Mouse (Mus musculus): Measurements from ENCODE around the gene Npas1. TPM values are rescaled to one million over a fixed set of nuclear protein-coding genes. Genes with fewer than 3 reads are reported as not detected.

The Npas1 gene
- polyA plus RNA-seq, 1 experiment, result not detected

DNA sequence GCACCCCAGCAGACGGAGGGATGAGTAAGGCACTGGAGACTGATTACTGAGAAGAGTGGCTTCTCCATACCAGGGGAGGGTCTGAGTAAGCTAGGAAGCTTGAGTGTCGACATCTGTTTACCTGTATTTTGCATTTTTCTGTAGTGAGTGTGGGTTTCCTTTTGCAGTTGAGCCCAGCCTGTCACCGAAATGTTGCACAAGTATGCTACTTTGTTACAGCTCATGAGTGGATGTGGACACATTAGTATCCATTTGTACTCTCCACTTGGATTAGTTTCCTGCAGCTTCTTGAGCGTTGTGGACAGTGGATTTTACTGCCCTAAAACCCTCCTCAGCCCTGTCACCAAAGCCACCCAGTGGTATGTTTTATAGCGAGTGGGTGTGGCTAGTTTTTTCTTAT lies 58.8 kb downstream of the Npas1 start:
- WGBS, result 88% methylated on average over 5 of the region's 5 CpGs

DNA sequence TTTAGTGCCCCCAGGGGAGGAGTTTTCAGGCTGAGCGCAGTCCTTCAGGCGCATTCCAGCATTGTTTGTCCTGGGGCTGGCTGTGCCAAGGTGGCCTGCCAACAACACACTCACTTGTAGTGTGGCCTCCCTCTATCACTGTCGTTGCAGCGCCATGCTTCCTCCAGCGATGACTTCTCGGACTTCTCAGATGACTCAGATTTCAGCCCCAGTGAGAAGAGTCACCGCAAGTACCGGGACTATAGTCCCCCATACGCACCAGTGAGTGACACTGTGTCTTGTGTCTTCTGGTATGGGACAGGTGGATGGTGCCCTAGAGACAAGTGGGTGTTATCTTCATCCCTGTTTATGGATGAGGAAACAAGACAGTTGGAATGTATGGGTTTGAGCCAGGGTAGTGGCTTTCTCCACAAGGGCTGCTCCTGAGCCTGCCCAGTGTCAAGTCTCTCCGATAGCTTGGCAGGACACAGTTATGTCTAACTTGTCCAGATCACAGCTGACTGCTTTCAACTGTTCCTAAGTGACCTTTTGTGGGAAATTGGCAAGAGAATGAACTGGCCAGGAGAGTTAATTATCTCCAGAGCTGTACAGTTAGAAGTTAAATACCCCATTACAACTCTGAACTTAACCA lies 60.3 kb downstream of the Npas1 start:
- TF ChIP-seq CTCF (IDR thresholded peaks at IDR 0.05; ENCODE audit: insufficient read depth, low read depth, low read length) (no peak), POLR2A (IDR thresholded peaks at IDR 0.05; ENCODE audit: insufficient read depth, low read depth, low read length) (no peak)
- Histone ChIP-seq H3K4me1 (ENCODE audit: control insufficient read depth, insufficient read depth, low read length) (peaks cover 8% of the 10 kb centered on the region), H3K4me3 (ENCODE audit: insufficient read depth, low read depth, low read length) (no peak overlapping the region), H3K27ac (ENCODE audit: insufficient read depth, low read depth, low read length) (no peak overlapping the region)
- 69% methylated on average over 10 of the region's 10 CpGs for WGBS

More for the DNA sequence above, 58.8 kb downstream of the Npas1 start:
- H3K27ac ChIP-seq (ENCODE audit: insufficient read depth, low read depth, low read length), result no peak overlapping the region
- no peak for TF ChIP-seq POLR2A (IDR thresholded peaks at IDR 0.05; ENCODE audit: insufficient read depth, low read depth, low read length)
- TF ChIP-seq CTCF (IDR thresholded peaks at IDR 0.05; ENCODE audit: insufficient read depth, low read depth, low read length), result no peak
- H3K4me3 ChIP-seq (ENCODE audit: insufficient read depth, low read depth, low read length), result no peak overlapping the region
- peaks cover 4% of the 10 kb centered on the region for H3K4me1 ChIP-seq (ENCODE audit: control insufficient read depth, insufficient read depth, low read length)

DNA sequence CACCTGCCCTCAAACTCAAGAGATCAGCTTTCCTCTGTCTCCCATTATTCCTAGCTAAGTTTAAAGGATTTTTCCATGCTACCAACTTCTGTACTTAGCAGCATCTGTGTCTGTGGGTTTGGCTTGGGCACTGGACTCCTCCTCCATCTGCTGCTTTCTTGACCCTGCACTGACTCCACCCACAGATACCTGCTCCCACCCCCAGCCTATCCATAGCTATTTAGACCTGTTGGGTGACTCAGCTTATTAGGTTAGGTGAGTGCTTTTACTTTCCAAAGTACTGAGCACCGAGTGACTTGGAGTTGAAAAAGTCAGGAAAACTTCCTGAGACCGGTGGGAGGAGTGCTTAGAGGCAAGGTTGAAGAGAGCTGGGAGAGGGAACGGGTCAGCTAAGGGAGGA lies 62.1 kb downstream of the Npas1 start:
- Histone ChIP-seq H3K27ac (ENCODE audit: insufficient read depth, low read depth, low read length) (no peak overlapping the region), H3K4me3 (ENCODE audit: insufficient read depth, low read depth, low read length) (no peak overlapping the region), H3K4me1 (ENCODE audit: control insufficient read depth, insufficient read depth, low read length) (peaks cover 10% of the 10 kb centered on the region)
- WGBS, result 89% methylated on average over 3 of the region's 3 CpGs
- TF ChIP-seq CTCF (IDR thresholded peaks at IDR 0.05; ENCODE audit: insufficient read depth, low read depth, low read length) (no peak), POLR2A (IDR thresholded peaks at IDR 0.05; ENCODE audit: insufficient read depth, low read depth, low read length) (no peak)

DNA sequence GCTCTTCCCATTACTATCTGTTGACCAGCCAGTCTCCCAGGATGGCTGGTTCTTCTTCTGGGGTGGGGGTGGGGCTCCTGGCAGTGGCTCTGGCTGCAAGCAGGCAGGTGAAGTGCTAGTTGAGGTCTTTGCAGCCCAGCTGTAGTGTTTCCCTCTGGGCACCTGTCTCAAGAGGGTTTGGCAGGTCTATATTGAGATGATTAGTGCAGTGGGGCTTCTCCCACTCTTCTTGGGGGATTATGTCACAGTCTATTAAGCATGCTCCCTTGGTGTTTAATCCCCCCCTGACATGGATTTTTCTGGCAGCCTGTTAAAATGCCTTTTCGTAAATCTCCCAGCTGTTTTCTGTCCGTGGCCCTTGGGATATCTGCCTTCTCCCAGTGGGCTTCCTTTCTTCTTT lies 64.6 kb downstream of the Npas1 start:
- 71% methylated on average over 2 of the region's 2 CpGs for WGBS
- Histone ChIP-seq H3K27ac (ENCODE audit: insufficient read depth, low read depth, low read length) (no peak overlapping the region), H3K4me1 (ENCODE audit: control insufficient read depth, insufficient read depth, low read length) (peaks cover 10% of the 10 kb centered on the region), H3K4me3 (ENCODE audit: insufficient read depth, low read depth, low read length) (no peak overlapping the region)
- no peak for TF ChIP-seq CTCF (IDR thresholded peaks at IDR 0.05; ENCODE audit: insufficient read depth, low read depth, low read length)
- no peak for TF ChIP-seq POLR2A (IDR thresholded peaks at IDR 0.05; ENCODE audit: insufficient read depth, low read depth, low read length)

DNA sequence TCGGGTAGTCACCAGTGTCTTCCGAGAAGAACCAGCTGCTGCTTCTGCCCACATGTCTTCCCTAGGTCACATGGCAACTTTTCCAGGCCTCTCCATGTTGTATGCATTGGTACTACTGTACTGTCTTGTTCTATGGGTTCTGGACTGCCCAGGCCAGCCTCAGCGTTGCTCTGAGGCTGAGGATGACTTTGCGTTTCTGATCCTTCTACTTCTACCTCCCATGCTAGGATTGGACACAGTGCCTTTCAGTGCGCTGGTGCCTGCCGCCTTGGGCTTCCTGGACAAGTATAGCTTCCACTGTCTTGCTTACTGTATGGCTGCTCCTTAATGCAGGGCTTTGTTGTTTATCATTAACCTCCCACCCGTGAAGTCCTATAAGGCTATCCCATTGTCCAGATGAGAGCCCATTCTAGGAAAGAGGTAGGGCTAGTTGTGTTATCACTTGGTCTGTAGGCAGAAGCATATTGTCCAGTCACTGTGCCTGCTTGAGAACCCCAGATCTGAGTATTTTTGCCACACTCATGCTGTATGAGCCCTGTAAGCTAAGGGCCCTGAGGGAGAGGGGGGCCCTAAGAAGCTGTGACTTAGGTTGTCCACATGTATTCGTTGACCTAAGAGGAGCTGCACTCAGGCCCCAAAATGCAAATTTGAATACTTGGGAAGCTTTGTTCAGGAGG lies 65.2 kb downstream of the Npas1 start:
- WGBS, result 82% methylated on average over 8 of the region's 8 CpGs
- Histone ChIP-seq H3K4me1 (ENCODE audit: control insufficient read depth, insufficient read depth, low read length) (peaks cover 10% of the 10 kb centered on the region), H3K27ac (ENCODE audit: insufficient read depth, low read depth, low read length) (no peak overlapping the region), H3K4me3 (ENCODE audit: insufficient read depth, low read depth, low read length) (no peak overlapping the region)
- TF ChIP-seq CTCF (IDR thresholded peaks at IDR 0.05; ENCODE audit: insufficient read depth, low read depth, low read length) (no peak), POLR2A (IDR thresholded peaks at IDR 0.05; ENCODE audit: insufficient read depth, low read depth, low read length) (no peak)

DNA sequence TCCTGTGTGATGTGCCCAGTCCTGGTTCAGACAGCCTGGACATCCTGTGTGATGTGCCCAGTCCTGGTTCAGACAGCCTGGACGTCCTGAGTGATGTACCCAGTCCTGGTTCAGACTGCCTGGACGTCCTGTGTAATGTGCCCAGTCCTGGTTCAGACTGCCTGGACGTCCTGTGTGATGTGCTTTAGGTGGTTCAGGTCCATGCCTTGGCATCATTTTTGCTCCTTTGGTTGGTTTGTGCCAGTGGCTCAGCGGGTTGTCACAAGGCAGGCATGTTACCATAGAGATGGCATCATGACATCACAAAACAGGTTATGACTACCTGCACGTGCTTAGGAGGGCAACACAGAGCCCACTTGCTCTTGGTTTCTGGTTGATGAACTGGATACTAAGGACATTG lies 66.4 kb downstream of the Npas1 start:
- no peak overlapping the region for H3K27ac ChIP-seq (ENCODE audit: insufficient read depth, low read depth, low read length)
- no peak for TF ChIP-seq POLR2A (IDR thresholded peaks at IDR 0.05; ENCODE audit: insufficient read depth, low read depth, low read length)
- H3K4me3 ChIP-seq (ENCODE audit: insufficient read depth, low read depth, low read length), result no peak overlapping the region
- WGBS, result 90% methylated on average over 5 of the region's 5 CpGs
- H3K4me1 ChIP-seq (ENCODE audit: control insufficient read depth, insufficient read depth, low read length), result peaks cover 8% of the 10 kb centered on the region

DNA sequence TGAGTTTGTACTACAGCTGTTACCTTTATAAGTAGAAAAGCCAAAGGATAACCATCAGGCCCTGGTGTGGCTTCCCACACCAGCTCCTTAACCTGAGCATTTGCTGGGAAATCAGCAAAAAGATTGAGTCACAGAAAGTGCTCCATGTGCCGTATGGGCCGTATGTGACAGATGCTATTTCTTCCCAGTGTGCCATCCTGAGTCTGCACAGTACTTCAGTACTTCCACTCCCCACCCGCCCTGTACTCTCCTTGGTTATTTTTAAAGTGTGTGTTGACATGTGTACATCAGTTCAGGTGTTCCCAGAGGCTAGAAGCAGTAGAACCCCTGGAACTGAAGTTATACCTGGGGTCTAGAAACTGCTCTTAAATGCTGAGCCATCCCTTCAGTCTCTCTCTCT lies 70.5 kb downstream of the Npas1 start:
- Histone ChIP-seq H3K27ac (ENCODE audit: insufficient read depth, low read depth, low read length) (no peak overlapping the region), H3K4me3 (ENCODE audit: insufficient read depth, low read depth, low read length) (no peak overlapping the region), H3K4me1 (ENCODE audit: control insufficient read depth, insufficient read depth, low read length) (peaks cover 20% of the 10 kb centered on the region)
- 87% methylated on average over 3 of the region's 3 CpGs for WGBS
- TF ChIP-seq CTCF (IDR thresholded peaks at IDR 0.05; ENCODE audit: insufficient read depth, low read depth, low read length), result no peak
- no peak for TF ChIP-seq POLR2A (IDR thresholded peaks at IDR 0.05; ENCODE audit: insufficient read depth, low read depth, low read length)

Other genes with a start within 250 kb of the Npas1 start
- not detected in 2 replicates for gene C5ar2, start 233.6 kb downstream of the Npas1 start, polyA plus RNA-seq (2012; ENCODE audit: insufficient read depth, insufficient read length, low replicate concordance, missing spikeins)
- not detected in 2 replicates for gene C5ar1, start 218.2 kb downstream of the Npas1 start, polyA plus RNA-seq (2012; ENCODE audit: insufficient read depth, insufficient read length, low replicate concordance, missing spikeins)
- not detected in 2 replicates for gene Inafm1, start 204.1 kb downstream of the Npas1 start, polyA plus RNA-seq (2012; ENCODE audit: insufficient read depth, insufficient read length, low replicate concordance, missing spikeins)
- not detected in 2 replicates for gene Ccdc9, start 190.9 kb downstream of the Npas1 start, polyA plus RNA-seq (2012; ENCODE audit: insufficient read depth, insufficient read length, low replicate concordance, missing spikeins)
- gene Bbc3, start 169.3 kb downstream of the Npas1 start, polyA plus RNA-seq (2012; ENCODE audit: insufficient read depth, insufficient read length, low replicate concordance, missing spikeins), result not detected in 2 replicates
- gene Sae1, start 89.9 kb downstream of the Npas1 start, polyA plus RNA-seq (2012; ENCODE audit: insufficient read depth, insufficient read length, low replicate concordance, missing spikeins), result not detected in 2 replicates
- gene Zc3h4, start 76.8 kb downstream of the Npas1 start, polyA plus RNA-seq (2012; ENCODE audit: insufficient read depth, insufficient read length, low replicate concordance, missing spikeins), result 372 TPM in 1 of 2 replicates, not detected in the other
- gene Tmem160, start 24.9 kb downstream of the Npas1 start, polyA plus RNA-seq (2012; ENCODE audit: insufficient read depth, insufficient read length, low replicate concordance, missing spikeins), result not detected in 2 replicates
- not detected in 2 replicates for gene Arhgap35, start 137.3 kb upstream of the Npas1 start, polyA plus RNA-seq (2012; ENCODE audit: insufficient read depth, insufficient read length, low replicate concordance, missing spikeins)
- gene Ceacam15, start 198.0 kb upstream of the Npas1 start, polyA plus RNA-seq (2012; ENCODE audit: insufficient read depth, insufficient read length, low replicate concordance, missing spikeins), result not detected in 2 replicates
- not detected in 2 replicates for gene Ceacam9, start 244.2 kb upstream of the Npas1 start, polyA plus RNA-seq (2012; ENCODE audit: insufficient read depth, insufficient read length, low replicate concordance, missing spikeins)

Measured in olfactory bulb, adult 2 months (tissue).